Mouse (Mus musculus) CD4-positive, CD25-positive, alpha-beta regulatory T cell, adult 4 months (primary cell): ENCODE measurements around the gene Slc5a4b. TPM values are rescaled to one million over a fixed set of nuclear protein-coding genes. Genes with fewer than 3 reads are reported as not detected.
"Not testable (repeated sequence)": the region's sequence is repeated elsewhere in the genome, so short reads cannot be mapped to it uniquely, and the experiment has no call there.

Experiments used
- ATAC-seq: one replicate; pipeline ENCODE4 v1.8.0; 2017
- polyA plus RNA-seq, 2 experiments: library from polyadenylated mRNA; unstranded; fragments of 100-300 nt; shearing (Covaris generic); gene quantifications; one replicate each; pipeline ENCODE4 v1.2.1; 2017

Slc5a4b gene
- under 1 TPM in 1 of 2 experiments, not detected in 1; 0.09 TPM for polyA plus RNA-seq

DNA sequence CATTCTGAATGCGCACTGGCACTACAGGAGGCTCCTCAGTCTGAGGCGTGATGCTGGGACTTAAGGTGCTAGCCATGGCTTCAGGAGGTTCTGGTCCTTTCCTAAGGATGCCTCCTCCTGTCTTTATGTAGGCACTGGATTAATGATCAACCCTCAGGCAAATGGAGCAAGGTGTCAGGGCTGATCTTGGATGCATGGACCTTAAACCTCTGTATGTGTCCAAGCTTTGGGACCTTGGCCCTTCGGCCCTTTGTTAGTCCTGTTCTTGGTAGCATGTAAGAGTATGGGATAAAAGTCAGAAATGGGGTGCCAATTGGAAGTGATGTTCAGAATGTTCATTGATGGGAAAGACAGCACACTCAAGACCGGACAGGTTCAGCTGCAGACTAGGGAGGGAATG lies at the start of gene Slc5a4b:
TSS of gene Slc5a4b (minus strand) at position 101 of the 400 bp plus-strand sequence.
- no peak for ATAC-seq

GRCm38 (mm10) chr10:76158009-76158408 lies 47.2 kb upstream of the Slc5a4b start:
- ATAC-seq, result no peak

DNA sequence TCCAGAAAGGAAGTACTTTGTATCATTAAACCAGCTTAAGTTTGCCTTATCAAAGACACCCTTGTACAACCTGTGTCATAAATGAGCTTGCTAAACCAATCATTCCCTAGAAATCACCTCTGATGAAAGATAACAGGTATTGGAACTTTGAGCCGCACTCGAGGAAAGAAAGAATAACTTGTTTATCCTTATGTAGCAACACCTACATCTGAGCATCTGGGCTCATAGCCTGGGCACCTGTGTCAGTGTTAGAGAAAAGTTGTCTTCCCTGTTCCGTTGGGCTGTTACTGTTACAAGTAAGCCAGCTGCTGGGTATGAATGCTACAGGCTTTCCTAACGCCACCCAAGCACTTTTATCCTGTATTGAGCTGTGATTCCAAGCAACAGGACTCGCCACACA lies 46.8 kb upstream of the Slc5a4b start:
- no peak for ATAC-seq

DNA sequence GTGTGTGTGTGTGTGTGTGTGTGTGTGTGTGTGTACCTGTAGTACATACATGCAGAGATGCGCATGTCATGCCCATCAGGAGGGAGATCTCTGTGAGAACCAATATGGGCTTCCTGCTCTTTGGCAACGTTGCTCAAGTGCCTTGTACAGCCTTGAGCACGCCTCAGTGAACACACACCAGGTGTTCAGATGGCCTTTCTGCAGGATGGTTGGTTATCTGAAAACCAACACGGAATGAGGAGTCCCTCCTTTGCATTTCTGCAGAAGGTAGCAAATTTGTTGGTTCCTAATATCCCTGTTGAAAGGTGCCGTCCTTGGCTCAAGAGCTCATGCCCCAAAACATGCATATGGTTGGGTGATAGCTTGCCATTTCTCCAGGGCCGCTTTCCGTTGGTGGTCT lies 45.1 kb upstream of the Slc5a4b start:
- no peak for ATAC-seq

DNA sequence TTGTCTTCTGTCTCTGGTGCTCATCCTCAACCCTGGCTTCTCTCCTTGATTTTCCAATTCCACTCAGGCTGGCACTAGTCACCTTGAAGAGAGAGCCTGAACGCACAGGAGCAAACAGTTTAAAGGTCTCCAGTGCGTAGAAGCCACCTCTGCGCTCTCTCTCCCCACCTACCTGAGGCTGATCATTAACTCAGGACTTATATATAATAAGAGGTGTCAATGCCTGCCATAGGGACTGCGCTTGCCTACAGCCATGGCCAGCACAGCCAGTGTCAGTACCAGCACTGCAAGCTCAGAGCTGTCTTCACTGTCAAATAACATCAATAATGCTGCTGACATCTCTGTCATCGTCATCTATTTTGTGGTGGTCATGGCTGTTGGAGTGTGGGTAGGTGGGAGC lies 36.5 kb upstream of the Slc5a4b start, which contains the start of gene Slc5a4a:
TSS of gene Slc5a4a (plus strand) at position 174 of the 400 bp plus-strand sequence.
- ATAC-seq, result no peak

DNA sequence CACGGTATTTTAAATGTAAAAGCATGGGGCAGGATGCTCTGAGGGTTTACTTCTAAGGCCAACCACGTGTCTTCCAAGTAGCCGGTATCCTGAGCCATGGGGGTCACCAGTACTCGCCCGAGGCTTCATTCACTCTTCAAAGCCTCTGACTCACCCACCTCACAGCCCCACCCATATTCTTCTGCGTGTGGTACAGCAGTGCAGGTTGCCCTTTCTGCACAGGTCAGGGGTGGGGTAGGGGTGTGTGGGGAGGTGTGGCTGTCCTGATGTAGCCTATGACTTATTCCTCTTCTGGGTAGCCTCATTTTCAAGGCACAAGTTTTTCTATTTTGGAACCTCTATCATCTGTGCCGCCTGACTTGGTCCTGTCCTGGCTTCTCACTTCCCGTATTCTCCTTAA lies 36.1 kb upstream of the Slc5a4b start:
- no peak for ATAC-seq

DNA sequence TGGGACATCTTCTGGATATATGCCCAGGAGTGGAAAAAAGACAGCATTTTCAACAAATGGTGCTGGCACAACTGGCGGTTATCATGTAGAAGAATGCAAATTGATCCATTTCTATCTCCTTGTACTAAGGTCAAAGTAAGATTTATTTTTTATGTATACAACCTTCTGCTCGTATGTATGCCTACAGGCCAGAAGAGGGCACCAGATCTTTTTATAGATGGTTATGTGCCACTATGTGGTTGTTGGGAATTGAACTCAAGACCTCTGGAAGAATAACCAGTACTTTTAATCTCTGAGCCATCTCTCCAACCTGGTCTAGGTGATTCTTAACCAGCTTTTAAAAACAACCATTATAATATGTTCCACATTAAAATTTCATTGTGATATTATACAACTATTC lies 25.6 kb upstream of the Slc5a4b start:
- no peak for ATAC-seq

DNA sequence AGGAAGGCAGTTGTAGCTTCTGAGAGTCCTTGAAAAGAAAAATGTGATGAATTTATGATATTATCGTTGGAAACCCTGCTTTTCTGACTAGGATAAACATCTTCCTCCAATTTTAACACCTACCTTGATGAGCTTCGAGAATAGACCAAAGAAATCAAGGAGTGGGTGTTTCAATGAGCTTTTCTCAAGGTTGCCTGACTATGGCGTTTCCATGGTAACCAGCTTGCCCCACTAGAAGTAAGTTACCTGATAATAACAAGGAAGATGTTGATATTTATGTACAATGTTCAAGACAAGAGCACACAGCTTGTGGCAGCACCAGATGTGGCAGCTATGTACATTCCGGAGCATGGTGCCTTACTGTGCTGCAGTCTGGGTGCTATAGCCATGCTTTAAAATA lies 21.7 kb upstream of the Slc5a4b start:
- no peak for ATAC-seq

DNA sequence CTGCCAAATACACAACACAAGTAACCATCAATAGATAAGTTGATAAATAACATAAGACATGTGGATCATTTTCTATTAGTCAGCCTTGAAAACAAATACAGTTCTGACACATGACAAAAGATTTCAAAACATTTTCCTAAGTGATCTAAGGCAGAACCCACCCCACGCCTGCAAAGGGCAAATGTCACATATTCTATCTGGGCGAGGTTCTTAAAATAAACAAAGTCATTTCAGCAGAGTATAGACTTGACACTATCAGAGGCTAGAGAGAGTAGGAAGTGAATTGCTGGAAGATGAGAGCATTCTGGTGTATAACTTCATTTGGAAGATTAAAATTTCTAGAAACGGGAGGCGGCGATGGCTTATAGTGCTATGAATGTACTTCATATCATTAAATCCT lies 10.7 kb upstream of the Slc5a4b start:
- ATAC-seq, result no peak

DNA sequence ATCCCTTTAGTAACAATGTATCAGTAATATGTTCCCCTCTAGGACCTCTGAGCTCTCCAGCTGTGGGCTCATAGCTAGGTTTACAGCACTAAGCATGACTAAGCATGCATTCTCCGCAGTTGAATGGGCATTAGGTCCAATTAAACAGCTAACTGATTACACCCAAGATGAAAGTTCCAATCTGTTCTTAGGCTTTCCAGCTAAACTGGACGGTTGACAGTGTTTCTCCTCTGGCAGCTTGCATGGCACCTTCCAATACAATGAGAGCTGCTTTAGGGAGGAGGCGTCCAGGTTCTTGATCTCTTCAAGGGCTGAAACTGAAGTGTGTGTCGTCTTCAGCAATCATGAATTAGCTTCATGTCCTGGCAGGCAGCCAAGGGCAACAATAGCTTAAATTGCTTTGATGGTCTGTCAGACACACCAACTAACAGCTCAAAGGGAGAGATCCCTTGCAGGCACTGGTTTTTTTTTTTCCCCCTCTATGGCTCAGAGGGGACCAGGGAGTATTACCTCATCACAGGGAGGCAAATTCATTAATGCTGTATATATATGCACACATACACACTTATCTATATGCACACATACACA lies 9.5 kb upstream of the Slc5a4b start:
- no peak for ATAC-seq

GRCm38 (mm10) chr10:76118741-76119140 lies 8.0 kb upstream of the Slc5a4b start:
- no peak for ATAC-seq

DNA sequence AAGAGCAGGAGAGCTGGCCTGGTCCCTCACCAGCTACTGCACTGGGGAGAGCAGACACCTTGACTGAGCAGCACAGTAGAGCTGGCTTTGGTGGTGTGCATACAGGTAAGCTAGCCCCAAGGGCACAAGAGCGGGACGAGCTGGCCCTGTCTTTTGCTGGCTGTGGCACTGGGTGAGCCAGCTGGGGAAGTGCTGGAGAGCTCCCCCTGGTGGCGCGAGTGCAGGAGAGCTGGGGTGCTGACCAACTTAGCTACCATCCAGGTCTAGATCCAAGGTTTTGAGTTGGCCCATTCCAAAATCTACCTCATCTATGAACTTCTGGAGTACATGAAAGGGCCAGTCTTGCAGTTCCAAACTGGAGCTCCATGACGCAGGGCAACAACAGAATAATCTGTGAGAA lies 7.2 kb upstream of the Slc5a4b start:
- ATAC-seq, result peak; percentile 66

DNA sequence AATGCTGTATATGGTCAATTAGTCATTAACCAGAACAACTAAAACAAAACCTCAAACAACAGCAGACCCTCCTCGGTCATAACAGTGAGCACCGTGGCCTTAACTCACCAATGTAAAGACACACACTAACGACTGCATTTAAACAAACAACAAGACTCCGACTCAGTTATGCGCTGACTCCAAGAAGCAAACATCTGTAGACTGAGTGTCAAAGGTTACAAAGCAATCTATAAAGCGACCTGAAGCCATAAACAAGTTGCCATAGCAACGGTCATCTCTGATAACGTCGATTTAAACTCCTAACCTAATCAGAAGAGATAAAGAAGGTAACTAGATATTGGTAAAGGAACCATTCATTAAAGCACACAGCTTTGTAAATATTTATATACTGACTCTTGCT lies 13.4 kb downstream of the Slc5a4b start:
- ATAC-seq, result no peak

DNA sequence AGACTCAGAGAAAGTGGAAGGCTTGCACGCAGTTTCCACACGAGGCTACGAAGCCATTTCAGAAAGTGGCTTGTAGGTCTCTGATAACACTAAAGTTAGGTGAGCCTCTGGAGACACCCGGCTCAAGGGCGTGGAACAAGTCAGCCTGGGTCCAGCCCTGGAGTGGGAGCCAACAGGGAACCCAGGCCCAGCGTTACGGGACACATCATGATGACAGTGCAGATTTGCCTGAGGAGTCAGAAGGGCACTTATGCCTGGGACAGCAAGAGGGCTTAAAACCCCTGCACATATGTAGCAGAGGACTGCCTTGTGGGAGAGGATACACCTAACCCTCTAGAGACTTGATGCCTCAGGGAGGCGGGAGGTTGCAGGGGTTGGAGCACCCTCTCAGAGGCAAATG lies 14.2 kb downstream of the Slc5a4b start:
- no peak for ATAC-seq

DNA sequence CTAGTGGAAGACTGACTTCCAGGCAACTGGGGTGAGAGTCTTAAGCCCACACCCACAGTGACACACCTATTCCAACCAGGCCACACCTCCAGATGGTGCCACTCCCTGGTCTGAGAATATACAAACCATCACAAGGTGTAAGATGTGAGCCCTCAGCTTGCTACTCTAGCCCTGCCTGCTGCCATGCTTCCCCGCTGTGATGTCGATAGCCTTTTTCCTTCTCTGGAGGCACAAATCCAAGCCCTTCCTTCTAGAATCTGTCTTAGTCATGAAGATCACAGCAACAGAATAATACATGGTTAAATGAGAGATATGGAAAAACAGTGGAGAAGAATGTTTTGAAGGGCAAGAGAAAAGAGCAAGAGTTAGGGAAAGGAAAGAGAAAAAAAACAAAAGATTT lies 33.8 kb downstream of the Slc5a4b start:
- ATAC-seq, result not testable (repeated sequence)

DNA sequence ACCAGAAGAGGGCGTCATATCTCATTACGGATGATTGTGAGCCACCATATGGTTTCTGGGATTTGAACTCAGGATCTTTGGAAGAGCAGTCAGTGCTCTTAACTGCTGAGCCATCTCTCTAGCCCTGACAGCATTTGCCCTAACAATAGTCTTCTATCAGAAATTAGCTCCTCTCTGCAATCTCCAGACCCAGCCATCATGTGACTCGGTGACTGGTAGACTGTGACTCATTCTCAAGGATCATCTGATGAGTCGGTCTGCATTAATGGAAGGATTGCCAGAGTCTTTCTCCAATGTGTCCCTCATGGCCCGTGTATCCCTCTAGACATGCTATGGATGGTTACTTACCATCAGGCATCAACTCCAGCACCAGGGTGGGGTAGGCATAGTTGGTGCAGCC lies 38.7 kb downstream of the Slc5a4b start:
- not testable (repeated sequence) for ATAC-seq

DNA sequence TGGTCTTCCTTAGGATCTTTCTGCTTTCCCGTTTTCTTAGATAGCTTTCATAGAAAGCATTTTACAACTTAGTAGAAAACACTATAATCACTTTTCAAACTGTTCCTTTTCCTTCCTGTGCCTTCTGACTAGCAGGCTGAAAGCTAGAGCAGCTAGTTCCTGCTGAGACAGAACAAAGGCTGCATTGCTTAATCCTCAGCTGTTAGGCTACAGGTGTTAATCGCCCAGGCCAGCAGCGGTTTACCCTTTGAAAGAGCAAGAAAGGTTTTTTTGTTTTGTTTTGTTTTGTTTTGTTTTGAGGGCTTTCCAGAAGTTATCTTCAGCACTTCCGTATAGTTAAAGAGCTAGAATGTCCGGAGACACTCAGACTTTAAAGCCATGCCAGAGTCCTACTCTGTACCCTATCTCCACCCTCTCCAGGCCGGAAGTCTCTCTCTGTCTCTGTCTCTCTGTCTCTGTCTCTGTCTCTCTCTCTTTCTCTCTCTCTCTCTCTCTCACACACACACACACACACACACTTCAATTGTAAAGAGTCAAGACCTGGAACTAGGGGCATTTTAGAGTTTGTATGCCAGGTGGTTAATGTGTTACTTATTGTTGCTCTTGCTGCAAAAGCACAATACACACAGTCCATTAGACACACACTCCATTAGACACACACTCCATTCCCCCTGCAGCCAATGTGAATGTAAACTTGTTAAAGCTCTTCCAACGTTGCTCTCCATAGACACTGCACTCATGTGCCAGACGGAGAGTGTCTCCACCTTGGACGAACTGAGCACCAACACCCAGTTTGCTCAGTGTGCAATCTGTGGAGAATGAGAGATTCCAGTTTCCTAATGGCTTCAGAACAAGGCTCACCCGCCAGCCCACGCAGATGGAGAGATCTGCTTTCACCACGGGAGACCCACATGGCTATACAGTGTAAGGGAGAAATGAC lies 42.8 kb downstream of the Slc5a4b start:
- no peak for ATAC-seq

DNA sequence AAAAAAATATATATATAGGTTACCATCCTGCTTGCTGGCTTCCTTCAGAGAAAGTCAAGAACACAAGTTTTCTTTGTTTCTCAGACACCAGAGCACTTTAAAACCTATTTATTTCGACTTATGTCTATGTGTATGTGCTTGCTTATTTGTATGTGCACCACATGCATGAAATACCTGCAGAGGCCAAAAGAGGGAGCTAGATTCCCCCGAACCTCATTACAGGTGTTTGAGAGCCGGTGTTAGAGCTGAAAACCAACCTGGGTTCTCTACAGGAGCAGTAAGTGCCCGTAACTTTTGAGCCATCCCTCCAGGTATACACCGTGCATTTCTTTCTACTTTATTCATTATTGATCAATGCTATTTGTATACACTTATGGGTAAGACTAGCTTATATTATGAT lies 48.3 kb downstream of the Slc5a4b start:
- ATAC-seq, result no peak

DNA sequence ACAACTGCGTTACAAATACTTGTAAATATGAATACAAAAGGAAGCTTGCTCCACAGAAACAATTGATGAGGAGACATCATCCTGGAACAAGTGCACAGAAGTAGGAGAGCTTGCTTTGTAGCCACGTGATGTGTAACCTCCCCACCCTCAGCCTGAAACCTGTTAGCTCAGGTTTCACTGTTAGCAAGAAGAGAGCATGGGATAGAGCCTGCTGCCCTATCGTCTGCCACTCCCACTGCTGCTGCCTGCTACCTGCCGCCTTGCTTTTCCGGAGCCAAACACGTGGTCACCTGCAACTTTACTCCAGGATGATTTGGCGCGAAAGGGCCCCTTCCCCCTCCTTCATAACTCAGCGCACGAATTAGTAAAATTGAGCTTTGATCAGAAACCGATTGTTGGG lies 58.9 kb downstream of the Slc5a4b start:
- no peak for ATAC-seq

GRCm38 (mm10) chr10:76048967-76049366 lies 61.8 kb downstream of the Slc5a4b start:
- ATAC-seq, result no peak

DNA sequence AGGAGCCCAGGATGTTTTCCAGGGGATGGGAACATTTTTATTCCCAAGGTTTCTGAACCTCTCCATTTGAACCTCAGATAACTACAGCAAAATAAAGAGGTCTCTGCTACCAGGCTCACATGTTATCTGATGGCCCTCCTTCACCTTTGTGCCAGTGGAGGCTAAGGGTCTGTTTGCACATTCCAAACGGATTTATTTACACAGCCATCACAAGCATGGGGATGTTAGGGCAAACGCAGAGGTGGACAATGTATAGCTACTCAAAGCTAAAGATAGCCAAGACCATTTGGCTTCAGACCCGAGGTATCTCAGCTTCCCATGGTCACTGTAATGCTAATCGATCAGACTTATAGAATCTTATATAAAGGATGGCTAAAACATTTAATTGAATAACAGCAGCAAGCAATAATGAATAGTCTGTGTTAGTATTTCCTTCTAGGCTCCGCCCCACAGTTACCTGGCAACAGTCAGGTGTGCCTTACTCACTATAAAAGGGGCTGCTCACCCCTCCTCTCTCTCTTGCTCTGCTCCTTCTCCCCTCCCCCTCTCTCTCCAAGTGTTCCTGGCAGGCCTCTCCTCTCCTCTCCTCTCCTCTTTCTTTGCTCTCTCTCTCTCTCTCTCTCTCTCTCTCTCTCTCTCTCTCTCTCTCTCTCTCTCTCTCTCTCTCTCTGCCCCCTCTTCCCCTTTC lies 63.4 kb downstream of the Slc5a4b start:
- no peak for ATAC-seq

DNA sequence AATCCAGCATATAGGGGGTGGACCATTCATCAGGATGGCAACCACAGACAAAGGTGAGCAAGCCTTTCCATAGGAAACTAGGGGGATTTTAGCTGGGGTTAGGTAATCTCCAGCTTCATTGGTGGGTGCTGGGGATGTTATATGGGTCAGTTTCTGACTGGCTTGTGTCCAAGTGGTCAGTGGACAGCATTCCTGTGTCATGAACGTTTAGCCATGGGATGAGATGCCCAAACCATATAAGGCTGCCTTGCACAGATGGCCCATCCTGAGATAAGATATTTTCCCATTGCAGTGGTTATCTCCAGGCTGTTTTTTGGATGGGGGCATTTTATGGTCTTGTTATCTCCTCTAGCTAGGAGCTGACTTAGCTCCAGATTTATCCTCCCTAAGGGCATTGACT lies 64.0 kb downstream of the Slc5a4b start:
- no peak for ATAC-seq

GRCm38 (mm10) chr10:76045343-76045742 lies 65.4 kb downstream of the Slc5a4b start:
- ATAC-seq, result no peak

DNA sequence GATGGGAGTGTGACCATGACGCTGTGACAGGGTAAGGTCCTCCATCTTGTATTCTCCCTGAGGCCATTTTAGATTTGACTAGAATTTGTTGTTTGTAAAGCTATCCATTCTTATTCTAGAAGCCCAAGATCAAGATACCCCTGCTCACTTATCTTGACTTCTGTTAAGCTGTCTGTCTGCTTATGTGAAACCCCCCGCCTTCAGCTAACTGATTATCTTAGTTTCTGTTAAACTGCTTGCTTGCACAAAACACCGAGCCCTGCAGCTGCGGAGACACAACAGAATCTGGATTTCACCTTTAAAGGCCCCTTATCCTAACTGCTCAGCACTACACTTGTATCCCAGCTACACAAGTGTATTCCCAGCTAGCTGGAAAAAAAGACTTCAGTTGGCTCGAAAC lies 73.8 kb downstream of the Slc5a4b start:
- no peak for ATAC-seq
